Mouse (Mus musculus): ENCODE data around the gene Crlf3.

DNA sequence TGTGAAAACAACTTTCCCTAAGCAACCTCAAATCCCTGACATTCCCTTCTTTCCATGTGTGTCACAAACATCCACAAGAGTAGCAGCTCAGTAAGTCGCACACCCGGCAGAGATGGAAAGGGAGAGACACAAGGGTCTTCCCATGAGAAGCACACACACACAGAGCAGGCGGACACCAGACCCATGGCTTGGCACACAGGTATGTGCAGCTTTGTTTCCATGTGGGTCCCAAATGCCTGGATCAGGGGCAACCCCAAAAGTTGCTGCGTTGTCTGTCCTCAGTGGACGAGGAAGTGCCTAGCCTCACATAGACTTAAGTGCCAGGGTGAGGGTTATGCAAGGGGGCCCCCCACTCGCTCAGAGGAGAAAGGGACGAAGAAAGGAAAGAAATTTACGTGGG, 43.3 kb downstream of the Crlf3 start:
- no peak for TF ChIP-seq CTCF (IDR thresholded peaks at IDR 0.05; ENCODE audit: extremely low read depth, insufficient read depth, insufficient read length, insufficient replicate concordance)
- TF ChIP-seq POLR2A (IDR thresholded peaks at IDR 0.05; ENCODE audit: low read depth, low read length), result no peak
